Mouse (Mus musculus) liver, adult 2 months (tissue): ENCODE results near the gene Pcnx. TPM values are rescaled to one million over a fixed set of nuclear protein-coding genes. Genes with fewer than 3 reads are reported as not detected.

Source experiments
- DNase-seq: peaks from one replicate; pipeline ENCODE4 v3.0.0-alpha.2; 2011; ENCODE audit warnings: low read depth, low spot score; ENCODE audit errors: extremely low read depth
- H3K27ac ChIP-seq: fragments of 200-500 bp; replicated peaks from 2 replicates; pipeline ENCODE4 v1.5.1; 2012; ENCODE audit warnings: low read depth, mild to moderate bottlenecking, control low read depth, inconsistent platforms, low read length; ENCODE audit not compliant: insufficient read depth
- H3K27me3 ChIP-seq: fragments of 200-500 bp; 2 replicates; pipeline ENCODE4 v1.6.1; 2012; ENCODE audit warnings: mild to moderate bottlenecking, moderate library complexity, low read length, inconsistent platforms; ENCODE audit not compliant: control insufficient read depth, insufficient read depth
- H3K36me3 ChIP-seq: fragments of 200-500 bp; 2 replicates; pipeline ENCODE4 v1.6.1; 2012; ENCODE audit warnings: low read length, inconsistent platforms; ENCODE audit not compliant: control insufficient read depth, insufficient read depth
- H3K4me1 ChIP-seq: fragments of 200-500 bp; 2 replicates; pipeline ENCODE4 v1.6.1; 2011; ENCODE audit warnings: low read length; ENCODE audit not compliant: control insufficient read depth, insufficient read depth
- H3K4me3 ChIP-seq: fragments of 200-500 bp; 2 replicates; pipeline ENCODE4 v1.5.1; 2011; ENCODE audit warnings: low read depth, mild to moderate bottlenecking, control low read depth, low read length, moderate library complexity; ENCODE audit not compliant: insufficient read depth
- H3K79me2 ChIP-seq: fragments of 200-500 bp; 2 replicates; pipeline ENCODE4 v1.6.1; 2012; ENCODE audit warnings: inconsistent platforms, mild to moderate bottlenecking, low read length, moderate library complexity; ENCODE audit not compliant: control insufficient read depth, insufficient read depth
- H3K9ac ChIP-seq: fragments of 200-500 bp; 2 replicates; pipeline ENCODE4 v1.6.1; 2012; ENCODE audit warnings: low read depth, mild to moderate bottlenecking, control low read depth, inconsistent platforms, low read length
- CTCF ChIP-seq: fragments of 200-500 bp; IDR thresholded peaks from 2 replicates; pipeline ENCODE4 v1.5.1; 2011; ENCODE audit warnings: low read depth, low read length, control low read depth
- POLR2A ChIP-seq: fragments of 200-500 bp; IDR thresholded peaks from 2 replicates; pipeline ENCODE4 v1.6.1; 2011; ENCODE audit warnings: low read length, control low read depth; ENCODE audit not compliant: insufficient read depth; ENCODE audit errors: extremely low read depth
- WGBS: fragments of 180-500 bp; shearing (Covaris S2); methylation state at CpG from one replicate; pipeline ENCODE4 v1.1.7; 2018; 5-methylcytosine and 5-hydroxymethylcytosine counted together
- polyA plus RNA-seq: library from polyadenylated mRNA; depleted of rRNA; stranded (reverse); fragments of >200 nt; gene quantifications from 2 replicates; pipeline ENCODE4 v1.2.3, GENCODE M21; 2012
- total RNA-seq: library from RNA; depleted of rRNA; stranded (reverse); fragments of >200 nt; gene quantifications from 2 replicates; pipeline ENCODE4 v1.2.3, GENCODE M21; 2014

Pcnx gene
- total and polyA plus RNA-seq, 2 experiments = 10.6 to 14.5 TPM

- TF ChIP-seq CTCF (no peak), POLR2A (no peak)
- peaks cover 15% of the 10 kb centered on the region; the same call in 1 of the 2 replicates for H3K36me3 ChIP-seq
- peaks cover 13% of the 10 kb centered on the region for H3K4me1 ChIP-seq
- no peak overlapping the region for H3K9ac ChIP-seq
- peak; percentile 91 for DNase-seq
- H3K79me2 ChIP-seq = peaks cover 7% of the 10 kb centered on the region; the same call in 1 of the 2 replicates
- no peak overlapping the region for H3K4me3 ChIP-seq
- no peaks in the 10 kb centered on the region for H3K27me3 ChIP-seq
- H3K27ac ChIP-seq = no peak overlapping the region
- 21% methylated on average over 2 of the region's 2 CpGs for WGBS
Measured at GRCm38 (mm10) chr12:81950016-81950415, 90.2 kb downstream of the Pcnx start.

GRCm38 (mm10) chr12:81958351-81958750 lies 98.5 kb downstream of the Pcnx start:
- Histone ChIP-seq H3K36me3 (peaks cover 23% of the 10 kb centered on the region), H3K4me1 (no peaks in the 10 kb centered on the region), H3K79me2 (no peaks in the 10 kb centered on the region), H3K27me3 (no peaks in the 10 kb centered on the region), H3K9ac (no peak overlapping the region), H3K27ac (no peak overlapping the region), H3K4me3 (no peak overlapping the region)
- 77% methylated on average over 4 of the region's 4 CpGs for WGBS
- TF ChIP-seq POLR2A (no peak), CTCF (no peak)
- DNase-seq = no peak

GRCm38 (mm10) chr12:81965416-81965815 lies 105.6 kb downstream of the Pcnx start:
- Histone ChIP-seq H3K4me3 (no peak overlapping the region), H3K27me3 (no peaks in the 10 kb centered on the region), H3K36me3 (peaks cover 35% of the 10 kb centered on the region), H3K9ac (no peak overlapping the region), H3K27ac (no peak overlapping the region), H3K79me2 (no peaks in the 10 kb centered on the region), H3K4me1 (no peaks in the 10 kb centered on the region)
- TF ChIP-seq POLR2A (no peak), CTCF (no peak)
- DNase-seq = no peak
- 92% methylated on average over 2 of the region's 2 CpGs for WGBS

GRCm38 (mm10) chr12:81971042-81971883 lies 111.4 kb downstream of the Pcnx start:
- Histone ChIP-seq H3K27ac (0 out of 2 replicates have a peak overlapping the region, but pooled peaks have one; percentile 30), H3K27me3 (no peaks in the 10 kb centered on the region), H3K4me1 (no peaks in the 10 kb centered on the region), H3K79me2 (no peaks in the 10 kb centered on the region), H3K36me3 (peaks cover 42% of the 10 kb centered on the region), H3K4me3 (peak overlapping the region; percentile 43), H3K9ac (no peak overlapping the region)
- no peak for DNase-seq
- TF ChIP-seq POLR2A (no peak), CTCF (no peak)
- 87% methylated on average over 19 of the region's 19 CpGs for WGBS

- H3K36me3 ChIP-seq = peaks cover 39% of the 10 kb centered on the region
- no peak overlapping the region for H3K27ac ChIP-seq
- WGBS = 91% methylated on average over 8 of the region's 8 CpGs
- no peaks in the 10 kb centered on the region for H3K4me1 ChIP-seq
- no peaks in the 10 kb centered on the region for H3K27me3 ChIP-seq
- DNase-seq = peak; percentile 24
- H3K79me2 ChIP-seq = no peaks in the 10 kb centered on the region
- no peak overlapping the region for H3K9ac ChIP-seq
- H3K4me3 ChIP-seq = no peak overlapping the region
- no peak for TF ChIP-seq POLR2A
- TF ChIP-seq CTCF = no peak
Measured at GRCm38 (mm10) chr12:81971884-81972362, 112.1 kb downstream of the Pcnx start.

- H3K9ac ChIP-seq = no peak overlapping the region
- no peak overlapping the region for H3K4me3 ChIP-seq
- 56% methylated on average over 2 of the region's 2 CpGs for WGBS
- no peaks in the 10 kb centered on the region for H3K4me1 ChIP-seq
- peak; percentile 20 for DNase-seq
- no peaks in the 10 kb centered on the region for H3K79me2 ChIP-seq
- H3K36me3 ChIP-seq = peaks cover 39% of the 10 kb centered on the region
- H3K27ac ChIP-seq = no peak overlapping the region
- H3K27me3 ChIP-seq = no peaks in the 10 kb centered on the region
- TF ChIP-seq POLR2A (no peak), CTCF (peak; percentile 21; the same call in 1 of the 2 replicates)
Measured at GRCm38 (mm10) chr12:81974806-81975205, 115.0 kb downstream of the Pcnx start.
